Mouse (Mus musculus) embryonic stem cell, embryonic (primary cell): ENCODE data around the gene Clgn.

Source experiments
- CTCF ChIA-PET, 4 experiments: fragments of 300-600 bp in 2 of 4; fragments of 350-600 bp in 2 of 4; sonication (Branson Sonifier 250); formaldehyde crosslinking; loops; one replicate each; lab custom pipeline; 2022; ENCODE audit warnings: inconsistent platforms in 2 of 4; lab: Charles Lee
- POLR2A ChIA-PET, 4 experiments: fragments of 300-600 bp in 2 of 4; fragments of 350-600 bp in 2 of 4; sonication (Branson Sonifier 250); formaldehyde crosslinking; loops; one replicate each; lab custom pipeline; 2022; ENCODE audit warnings: antibody characterized with exemption in 4 of 4, inconsistent platforms in 1 of 4; lab: Charles Lee

Clgn gene

GRCm38 (mm10) chr8:83389316-83390005 lies at the start of gene Clgn:
Clgn (plus strand) TSS chr8:83389867.
- ChIA-PET CTCF (interaction anchor here in 1 of 4 experiments (1.0 to 1.7 kb wide), 2 partner anchors 18 to 129 kb away, joined by 4 read pairs; no protein-coding TSS in a partner anchor), POLR2A (interaction anchor here in 1 of 4 experiments (0.8 to 1.7 kb wide), 3 partner anchors 10 to 29 kb away, joined by 3 read pairs; no protein-coding TSS in a partner anchor)

GRCm38 (mm10) chr8:83342076-83342475 lies 47.6 kb upstream of the Clgn start:
- CTCF ChIA-PET, result interaction anchor here (1.0 to 3.4 kb wide), 9 partner anchors 12 to 109 kb away, joined by 3 to 57 read pairs (median 5); no protein-coding TSS in a partner anchor
- POLR2A ChIA-PET, result interaction anchor here in 2 of 4 experiments (1.3 to 1.6 kb wide), 2 partner anchors 81 kb away, joined by 4 to 7 read pairs; no protein-coding TSS in a partner anchor

- ChIA-PET CTCF (interaction anchor here (0.5 to 3.4 kb wide), 28 partner anchors 11 to 1667 kb away, joined by 3 to 57 read pairs (median 4); partner anchors contain the start of genes Elmod2 (in 2 of the 4), Rnf150 (in 1 of the 4) and Ucp1 (in 1 of the 4)), POLR2A (interaction anchor here in 2 of 4 experiments (0.7 to 1.6 kb wide), 3 partner anchors 82 to 1989 kb away, joined by 4 to 7 read pairs (median 4); no protein-coding TSS in a partner anchor)
These were observed 47.0 kb upstream of the Clgn start for GRCm38 (mm10) chr8:83342693-83343092.

- ChIA-PET CTCF (interaction anchor here in 1 of 4 experiments (1.0 kb wide), 1 partner anchor 88 kb away, joined by 3 read pairs; no protein-coding TSS in a partner anchor), POLR2A (interaction anchor here in 1 of 4 experiments (1.2 kb wide), 1 partner anchor 16 kb away, joined by 3 read pairs; the partner anchor contains the start of gene Elmod2)
These were observed 41.4 kb upstream of the Clgn start, which contains the start of gene Mgat4d for GRCm38 (mm10) chr8:83348263-83348662. Mgat4d (plus strand) TSS chr8:83348471.

GRCm38 (mm10) chr8:83351315-83351714 lies 38.4 kb upstream of the Clgn start:
- POLR2A ChIA-PET, result interaction anchor here in 1 of 4 experiments (0.7 kb wide), 1 partner anchor 234 kb away, joined by 6 read pairs; no protein-coding TSS in a partner anchor
- CTCF ChIA-PET, result interaction anchor here in 1 of 4 experiments (0.6 kb wide), 1 partner anchor 73 kb away, joined by 3 read pairs; no protein-coding TSS in a partner anchor

- POLR2A ChIA-PET, result no interaction called here
- CTCF ChIA-PET, result interaction anchor here in 3 of 4 experiments (0.5 to 1.0 kb wide), 4 partner anchors 21 to 1155 kb away, joined by 3 to 7 read pairs (median 3); partner anchors contain the start of gene Asf1b (in 1 of the 3)
These were observed 26.4 kb upstream of the Clgn start for GRCm38 (mm10) chr8:83363156-83363769.

GRCm38 (mm10) chr8:83377231-83377630 lies 12.4 kb upstream of the Clgn start:
- ChIA-PET CTCF (no interaction called here), POLR2A (no interaction called here)

GRCm38 (mm10) chr8:83380141-83380540 lies 9.5 kb upstream of the Clgn start:
- CTCF ChIA-PET, result no interaction called here
- POLR2A ChIA-PET, result interaction anchor here in 1 of 4 experiments (0.7 kb wide), 1 partner anchor 47 kb away, joined by 7 read pairs; no protein-coding TSS in a partner anchor

GRCm38 (mm10) chr8:83381016-83381415 lies 8.7 kb upstream of the Clgn start:
- POLR2A ChIA-PET, result interaction anchor here in 2 of 4 experiments (0.6 to 1.1 kb wide), 3 partner anchors 10 to 406 kb away, joined by 3 read pairs; no protein-coding TSS in a partner anchor
- CTCF ChIA-PET, result interaction anchor here in 2 of 4 experiments (0.6 to 0.7 kb wide), 3 partner anchors 23 to 117 kb away, joined by 3 to 5 read pairs (median 5); no protein-coding TSS in a partner anchor

- ChIA-PET CTCF (interaction anchor here in 1 of 4 experiments (0.6 kb wide), 1 partner anchor 24 kb away, joined by 3 read pairs; no protein-coding TSS in a partner anchor), POLR2A (interaction anchor here in 2 of 4 experiments (0.5 to 1.3 kb wide), 2 partner anchors 109 to 218 kb away, joined by 3 read pairs; partner anchors contain the start of gene Tbc1d9 (in 1 of the 2))
These were observed 6.8 kb upstream of the Clgn start for GRCm38 (mm10) chr8:83382850-83383249.

GRCm38 (mm10) chr8:83390006-83390701 lies 487 bp downstream of the Clgn start:
- ChIA-PET POLR2A (interaction anchor here in 2 of 4 experiments (0.6 to 1.7 kb wide), 5 partner anchors 8 to 525 kb away, joined by 3 to 4 read pairs (median 3); no protein-coding TSS in a partner anchor), CTCF (interaction anchor here in 1 of 4 experiments (1.0 to 1.7 kb wide), 2 partner anchors 17 to 129 kb away, joined by 4 read pairs; no protein-coding TSS in a partner anchor)

- POLR2A ChIA-PET, result interaction anchor here in 2 of 4 experiments (0.6 to 1.1 kb wide), 3 partner anchors 64 to 226 kb away, joined by 3 to 7 read pairs (median 3); partner anchors contain the start of genes Dnajb1 (in 1 of the 2), Gm10645 (in 1 of the 2) and Tecr (in 1 of the 2)
- CTCF ChIA-PET, result interaction anchor here in 3 of 4 experiments (0.6 to 1.2 kb wide), 5 partner anchors 15 to 69 kb away, joined by 3 to 14 read pairs (median 3); no protein-coding TSS in a partner anchor
These were observed 2.9 kb downstream of the Clgn start for GRCm38 (mm10) chr8:83392521-83392920.

- ChIA-PET POLR2A (no interaction called here), CTCF (no interaction called here)
These were observed 4.7 kb downstream of the Clgn start for GRCm38 (mm10) chr8:83394325-83394724.

GRCm38 (mm10) chr8:83396680-83397079 lies 7.0 kb downstream of the Clgn start:
- ChIA-PET POLR2A (no interaction called here), CTCF (no interaction called here)

GRCm38 (mm10) chr8:83397726-83398125 lies 8.1 kb downstream of the Clgn start:
- POLR2A ChIA-PET, result no interaction called here
- CTCF ChIA-PET, result no interaction called here

- CTCF ChIA-PET, result interaction anchor here in 1 of 4 experiments (0.5 to 1.7 kb wide), 2 partner anchors 145 to 146 kb away, joined by 4 read pairs; no protein-coding TSS in a partner anchor
- POLR2A ChIA-PET, result interaction anchor here in 1 of 4 experiments (0.6 kb wide), 1 partner anchor 241 kb away, joined by 3 read pairs; the partner anchor contains the start of gene Tbc1d9
These were observed 15.9 kb downstream of the Clgn start for GRCm38 (mm10) chr8:83405548-83405947.

GRCm38 (mm10) chr8:83406836-83407235 lies 17.2 kb downstream of the Clgn start:
- ChIA-PET POLR2A (interaction anchor here in 1 of 4 experiments (0.6 to 0.9 kb wide), 2 partner anchors 17 to 630 kb away, joined by 3 to 6 read pairs; partner anchors contain the start of gene Clgn), CTCF (interaction anchor here (0.6 to 1.5 kb wide), 12 partner anchors 9 to 616 kb away, joined by 3 to 7 read pairs (median 4); partner anchors contain the start of gene Clgn (in 1 of the 4))
